Mouse (Mus musculus) layer of hippocampus, adult 8-10 months (tissue): Measurements from ENCODE around the gene Serpina3a. TPM values are rescaled to one million over a fixed set of nuclear protein-coding genes. Genes with fewer than 3 reads are reported as not detected.
"Not testable (repeated sequence)": the region's sequence is repeated elsewhere in the genome, so short reads cannot be mapped to it uniquely, and the experiment has no call there.

Source experiments
- DNase-seq, 2 experiments: peaks; one replicate each; pipeline ENCODE4 v3.0.0; 2022; ENCODE audit warnings: low spot score in 2 of 2
- total RNA-seq, 4 experiments: library from RNA; stranded (reverse); gene quantifications; 2 replicates each; pipeline ENCODE4 v1.2.4; 2022

The Serpina3a gene
- not detected for total RNA-seq

DNA sequence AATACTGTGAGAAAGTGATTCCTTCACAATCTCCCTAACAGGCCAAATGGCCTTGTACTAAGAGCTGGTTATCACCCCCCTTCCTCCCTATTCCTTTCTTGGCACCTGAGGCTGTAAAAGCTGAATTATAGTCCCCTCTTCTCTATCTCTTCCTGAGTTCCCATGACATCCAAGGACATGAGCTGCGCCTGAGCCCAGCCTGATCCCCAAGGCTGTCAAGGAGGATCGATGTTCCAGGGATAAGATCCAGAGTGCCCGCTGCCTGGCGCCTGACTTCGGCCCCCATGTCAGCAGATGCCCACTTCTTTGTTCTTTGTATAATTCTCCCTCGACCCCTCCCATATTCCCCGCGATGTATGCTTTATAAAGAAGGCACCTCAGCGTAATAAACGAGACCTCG is at the start of gene Serpina3a:
Serpina3a (plus strand) TSS at position 392 of the 400 bp plus-strand sequence.
- DNase-seq, result not testable (repeated sequence)

DNA sequence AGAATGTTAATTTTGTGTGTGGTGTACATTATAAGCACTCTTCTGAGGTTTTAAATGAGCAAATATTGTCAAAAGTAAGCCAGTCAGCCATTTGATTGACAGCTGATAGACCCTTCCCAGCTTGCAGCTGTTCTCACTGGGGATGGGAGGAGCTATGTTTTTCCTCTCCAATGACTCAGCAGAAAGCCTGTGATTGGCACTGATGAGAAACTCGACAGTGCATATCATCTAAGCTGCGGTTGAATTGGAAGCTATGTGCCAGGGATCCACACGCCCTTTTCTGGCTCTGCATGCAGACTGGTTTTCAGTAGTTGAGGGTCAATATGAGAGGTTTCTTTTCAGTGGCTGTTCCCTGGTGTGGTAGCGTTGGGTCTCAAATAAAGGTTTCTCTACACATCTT is 48.0 kb upstream of the Serpina3a start:
- DNase-seq, result peak in 1 of 2 experiments; percentile 15

DNA sequence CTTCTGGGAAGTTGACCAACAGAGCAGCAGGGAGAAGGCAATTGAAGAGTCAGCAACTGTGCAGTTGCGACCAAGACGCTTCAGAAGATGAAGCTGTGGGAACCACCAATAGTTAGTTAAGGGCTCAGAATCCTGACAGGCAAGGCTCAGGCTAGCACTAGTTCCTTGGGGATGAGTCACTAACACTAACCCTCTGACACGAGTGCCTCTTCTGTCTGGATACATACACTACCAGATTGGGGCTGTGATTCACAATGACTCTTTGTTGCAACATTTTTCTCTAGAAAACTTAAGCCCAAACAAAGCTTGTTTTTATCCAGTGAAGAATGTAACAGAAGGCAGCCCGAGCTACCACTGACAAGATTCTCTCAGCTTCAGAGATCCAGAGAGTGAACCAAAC is 47.5 kb upstream of the Serpina3a start:
- no peak for DNase-seq

DNA sequence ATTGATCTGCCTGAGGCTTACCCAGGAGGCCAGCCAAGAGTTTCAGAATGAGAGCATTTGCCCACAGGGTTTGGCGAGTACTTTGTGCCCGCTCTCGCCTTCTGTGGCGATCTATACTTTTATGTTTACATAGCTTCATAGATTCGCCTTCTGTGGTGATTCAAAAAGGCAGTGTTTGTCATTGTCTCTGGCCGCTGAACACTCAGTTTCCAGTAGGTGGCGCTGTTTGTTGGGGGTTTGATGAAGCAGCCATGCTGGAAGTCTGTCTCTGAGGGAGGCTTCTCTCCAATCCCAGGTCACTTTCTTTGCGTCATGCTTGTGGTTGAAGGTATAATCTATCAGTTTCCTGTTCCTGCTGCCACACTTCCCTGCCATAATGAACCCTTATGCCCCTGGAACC is 46.3 kb upstream of the Serpina3a start:
- peak in 1 of 2 experiments; percentile 54 for DNase-seq

DNA sequence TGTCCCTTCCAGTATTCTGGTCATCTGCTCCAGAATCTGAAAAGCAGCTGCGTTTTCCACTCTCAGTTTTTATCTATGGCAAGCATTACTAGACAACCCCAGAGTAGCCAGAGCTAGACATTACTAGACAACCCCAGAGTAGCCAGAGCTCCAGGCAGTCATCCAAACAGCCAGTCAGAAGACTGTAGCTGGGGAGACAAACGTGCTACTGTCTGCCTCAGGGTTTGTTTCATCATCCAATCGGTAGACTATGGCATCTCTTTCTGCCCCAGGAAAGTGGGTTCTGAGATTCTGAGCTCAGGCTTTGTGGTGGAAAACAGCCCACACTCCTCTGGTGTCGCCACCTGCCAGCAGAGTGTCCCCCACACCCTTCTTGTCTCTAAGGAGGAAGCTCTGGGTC is 45.0 kb upstream of the Serpina3a start:
- peak; percentile 69 to 75 for DNase-seq

DNA sequence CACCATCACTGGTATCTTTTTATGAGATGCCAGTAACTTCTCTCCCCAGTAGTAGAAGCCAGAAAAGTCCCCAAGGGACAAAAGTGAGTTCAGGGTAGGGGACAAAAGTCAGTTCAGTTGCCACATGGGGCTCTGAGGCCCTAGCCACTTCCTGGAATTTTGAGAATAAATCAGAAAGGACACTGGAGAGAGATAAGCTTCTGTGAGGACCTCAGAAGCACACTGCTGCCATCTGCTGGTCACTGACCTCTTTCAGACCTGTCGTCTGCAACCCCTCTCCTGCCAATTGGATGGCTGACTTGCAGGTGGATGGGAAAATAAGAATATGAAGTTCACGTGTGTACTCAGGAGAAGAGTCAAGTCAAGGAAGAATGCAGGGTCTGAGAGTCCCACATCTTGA is 42.9 kb upstream of the Serpina3a start:
- DNase-seq, result peak; percentile 66 to 86

DNA sequence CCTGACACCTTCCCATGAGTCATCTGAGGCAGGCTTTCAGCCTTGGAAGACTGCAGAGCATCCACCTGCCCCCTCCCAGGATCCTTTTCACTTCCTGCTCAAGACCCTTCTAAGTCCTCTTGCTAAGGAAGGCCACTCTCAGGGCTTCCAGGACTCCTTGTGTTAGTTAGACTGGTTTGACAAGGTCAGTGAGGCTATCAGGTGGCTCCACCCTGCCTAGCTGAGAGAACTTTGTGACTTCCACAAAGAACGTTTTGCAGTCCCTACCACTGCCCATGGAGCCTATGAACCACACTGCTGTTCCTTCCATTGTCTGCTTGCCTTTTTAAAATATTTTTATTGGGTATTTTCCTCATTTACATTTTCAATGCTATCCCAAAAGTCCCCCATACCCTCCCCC is 40.8 kb upstream of the Serpina3a start:
- DNase-seq, result no peak

DNA sequence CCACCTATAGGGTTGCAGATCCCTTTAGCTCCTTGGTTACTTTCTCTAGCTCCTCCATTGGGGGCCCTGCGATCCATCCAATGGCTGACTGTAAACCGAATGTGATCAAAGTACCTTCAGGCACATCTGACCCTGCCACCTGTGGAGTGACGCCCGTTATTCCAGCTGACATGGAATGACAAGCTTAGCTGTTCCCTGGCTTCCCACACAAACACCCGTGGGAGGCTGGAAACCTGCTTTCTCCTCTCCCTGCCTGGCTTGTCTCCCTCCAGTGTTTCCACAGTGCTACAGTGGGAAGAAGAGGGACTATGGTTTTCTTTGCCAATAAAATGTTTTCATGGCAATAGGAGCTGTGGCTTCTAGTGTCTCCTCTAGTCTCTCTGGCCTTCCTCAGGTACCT is 40.2 kb upstream of the Serpina3a start:
- DNase-seq, result peak; percentile 48 to 53

DNA sequence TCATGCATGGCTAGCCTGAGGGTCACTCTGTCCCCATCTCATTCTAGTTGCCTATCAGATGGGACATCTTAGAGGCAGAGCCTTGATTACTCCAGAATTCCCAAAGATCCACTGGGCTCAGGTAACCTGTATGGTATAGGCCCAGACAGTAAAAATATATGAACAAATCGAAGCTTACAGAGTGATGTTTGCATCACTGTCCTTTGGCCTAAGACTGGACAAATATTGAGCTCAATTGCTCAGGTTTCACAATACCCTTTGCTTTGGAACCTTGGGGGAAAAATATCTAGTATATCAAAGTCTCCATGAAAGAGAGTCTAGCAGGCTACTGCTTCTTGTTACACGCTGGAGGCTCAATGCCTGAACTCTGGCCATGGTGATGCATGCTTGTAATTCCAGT is 22.4 kb upstream of the Serpina3a start:
- DNase-seq, result no peak

DNA sequence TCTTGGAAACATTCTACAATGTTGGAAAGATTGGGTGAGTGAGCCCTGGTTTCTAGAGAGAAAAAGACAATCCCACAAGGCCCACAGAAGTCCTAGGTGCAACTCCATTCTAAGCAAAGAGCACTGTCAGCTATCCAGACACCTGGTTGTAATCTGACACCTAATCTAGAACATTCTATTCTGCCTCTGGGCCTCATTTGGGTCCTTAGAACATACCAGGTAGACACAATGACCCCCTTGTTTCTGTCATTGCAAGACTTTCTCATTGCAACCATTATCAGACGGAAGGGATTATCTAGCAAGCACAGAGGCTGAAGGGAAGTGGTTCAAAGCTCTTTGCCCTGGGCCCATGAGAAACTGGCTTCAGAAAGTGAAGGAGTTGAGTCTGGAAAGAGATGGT is 21.2 kb upstream of the Serpina3a start:
- DNase-seq, result no peak

DNA sequence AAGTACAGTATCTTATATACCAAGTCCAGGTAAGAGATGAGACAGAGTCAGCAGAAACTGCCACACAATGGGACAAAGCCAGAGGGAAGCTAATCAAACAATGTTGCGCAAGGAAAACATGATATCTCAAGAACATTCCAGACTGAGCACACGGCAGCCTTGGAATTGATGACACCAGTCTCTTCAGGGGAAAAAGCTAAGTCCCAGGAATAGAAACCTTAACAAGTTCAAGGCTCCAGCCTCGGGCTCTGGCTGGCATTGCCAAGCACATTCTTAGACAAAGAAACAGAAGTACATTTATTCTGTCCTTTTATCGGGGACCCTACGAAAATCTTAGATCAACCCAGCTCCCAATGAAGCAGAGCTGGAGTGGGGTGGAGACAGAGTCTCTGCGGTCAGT is 11.8 kb upstream of the Serpina3a start, which contains the start of gene Serpina5:
Serpina5 (plus strand) TSS at position 346 of the 400 bp plus-strand sequence.
- DNase-seq, result no peak

DNA sequence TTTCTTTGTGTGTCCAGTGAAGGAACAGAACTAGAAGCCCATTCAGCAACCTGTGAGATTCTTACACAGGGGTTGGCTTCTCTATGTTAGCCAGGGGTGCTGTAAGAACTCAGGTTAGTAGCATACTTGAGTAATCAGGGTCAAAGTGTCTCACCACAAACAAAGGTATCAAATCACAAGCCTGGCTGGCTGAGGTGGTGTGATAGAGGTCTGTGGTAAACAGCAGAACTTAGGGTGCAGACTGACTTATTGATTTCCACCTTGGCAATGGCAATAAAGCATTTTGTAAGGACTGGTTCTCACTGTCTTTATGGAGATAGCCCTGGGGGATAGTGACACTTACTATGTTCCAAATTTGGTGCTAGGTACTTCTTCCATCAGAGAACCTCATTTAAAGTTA is 6.7 kb upstream of the Serpina3a start:
- DNase-seq, result no peak

DNA sequence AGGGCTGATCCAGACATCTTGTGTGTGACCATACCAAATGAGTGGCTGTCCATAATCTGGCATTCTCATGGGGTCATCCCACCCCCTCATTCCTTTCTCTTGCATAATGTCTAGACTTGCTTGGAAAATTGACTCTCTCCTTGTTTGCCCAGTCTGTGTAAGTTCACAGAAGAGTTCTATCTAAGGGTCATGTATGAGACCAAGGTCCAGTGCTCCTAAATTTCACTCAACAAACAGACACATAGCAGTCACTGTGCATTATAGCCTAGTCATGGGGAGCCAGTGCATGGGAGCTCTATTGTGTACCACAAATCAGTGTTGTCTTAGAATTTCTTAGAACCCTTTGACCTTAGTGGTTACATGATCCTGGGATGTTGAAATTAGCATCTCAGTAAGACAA is 5.6 kb upstream of the Serpina3a start:
- no peak for DNase-seq

DNA sequence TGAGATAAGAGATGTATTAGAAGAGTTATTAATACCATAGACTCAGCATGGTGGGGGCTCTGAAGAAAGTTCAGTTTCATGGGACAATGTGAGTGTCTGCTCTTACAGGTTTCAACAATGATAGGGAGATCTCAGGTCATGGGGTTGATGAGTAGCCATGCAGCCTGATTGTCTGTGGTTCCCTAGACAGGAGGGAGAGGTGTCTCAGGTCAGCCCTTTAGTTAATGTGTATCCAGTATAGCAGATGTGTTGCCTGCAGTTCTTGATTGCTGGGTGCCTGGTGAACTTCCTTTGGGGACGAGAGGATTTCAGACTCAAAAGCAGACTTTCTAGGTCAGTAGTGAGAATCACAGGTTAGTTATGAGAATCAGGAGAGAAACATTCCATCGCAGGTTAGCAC is 4.0 kb upstream of the Serpina3a start:
- DNase-seq, result no peak

DNA sequence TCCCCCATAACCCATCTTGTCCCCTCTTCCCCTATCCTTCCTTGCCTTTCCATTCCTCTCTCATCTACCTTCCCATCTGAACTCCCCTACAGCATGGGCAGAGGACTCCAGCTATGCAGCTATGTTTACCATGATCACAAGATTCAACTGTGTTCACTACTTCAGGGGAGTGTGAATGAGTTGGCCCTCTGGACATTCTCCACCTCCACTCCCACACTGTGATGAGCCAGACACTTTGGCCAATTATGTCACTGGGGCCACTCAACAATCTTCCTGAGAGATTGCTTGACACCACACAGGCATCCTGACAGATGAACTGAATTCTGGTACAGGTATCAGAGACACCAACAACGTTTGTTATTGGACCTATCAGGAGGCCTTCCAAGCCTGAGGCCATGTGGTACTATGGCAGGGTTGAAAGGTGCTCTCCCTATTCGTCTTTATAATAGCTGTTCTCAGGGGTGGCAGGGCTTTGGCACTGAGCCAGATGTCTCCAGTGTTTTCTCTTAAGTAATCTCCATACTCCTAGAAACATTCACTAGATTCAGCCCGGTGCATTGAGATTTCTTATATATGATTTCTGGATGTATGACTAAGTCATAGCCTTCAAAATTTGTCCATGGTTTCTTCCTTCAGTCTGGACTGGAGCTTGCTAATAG is 2.5 kb downstream of the Serpina3a start:
- DNase-seq, result no peak

DNA sequence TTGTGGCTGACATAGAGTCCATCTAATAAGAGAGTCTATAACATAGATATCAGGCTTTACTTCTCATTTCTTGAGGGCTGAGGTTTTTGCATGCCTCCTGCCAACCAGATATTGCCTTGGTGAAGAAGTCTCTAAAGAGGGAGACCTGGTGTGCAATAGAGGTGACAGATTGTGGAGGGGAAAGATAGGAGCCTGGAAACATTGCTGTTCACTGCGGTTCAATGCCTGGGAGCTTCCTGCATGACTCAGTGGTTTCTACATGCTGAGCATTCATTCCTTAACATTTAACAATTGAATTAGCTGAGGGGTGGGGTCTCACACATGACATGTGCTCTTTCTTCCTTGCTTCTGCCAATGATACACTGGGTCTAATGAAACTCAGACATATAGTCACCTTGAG is 10.6 kb downstream of the Serpina3a start:
- DNase-seq, result no peak

DNA sequence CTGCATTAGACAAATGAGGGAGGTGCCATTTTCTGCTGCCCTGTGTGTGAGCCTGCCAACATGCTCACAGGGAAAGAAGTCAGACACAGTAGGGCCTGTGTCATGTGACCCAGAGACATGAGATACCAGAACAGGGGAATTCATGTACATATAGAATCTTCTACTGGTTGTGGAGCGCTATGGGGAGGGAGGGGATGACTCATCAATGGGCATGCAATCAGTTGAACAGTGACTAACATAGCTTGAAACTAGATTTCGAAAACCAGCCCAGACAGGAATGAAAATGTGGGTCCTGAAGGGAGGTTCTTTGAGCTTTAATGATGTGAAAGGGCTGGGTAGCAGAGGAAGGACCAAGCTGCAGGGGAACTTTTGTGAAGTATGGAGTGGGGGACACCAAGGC is 11.5 kb downstream of the Serpina3a start:
- no peak for DNase-seq

DNA sequence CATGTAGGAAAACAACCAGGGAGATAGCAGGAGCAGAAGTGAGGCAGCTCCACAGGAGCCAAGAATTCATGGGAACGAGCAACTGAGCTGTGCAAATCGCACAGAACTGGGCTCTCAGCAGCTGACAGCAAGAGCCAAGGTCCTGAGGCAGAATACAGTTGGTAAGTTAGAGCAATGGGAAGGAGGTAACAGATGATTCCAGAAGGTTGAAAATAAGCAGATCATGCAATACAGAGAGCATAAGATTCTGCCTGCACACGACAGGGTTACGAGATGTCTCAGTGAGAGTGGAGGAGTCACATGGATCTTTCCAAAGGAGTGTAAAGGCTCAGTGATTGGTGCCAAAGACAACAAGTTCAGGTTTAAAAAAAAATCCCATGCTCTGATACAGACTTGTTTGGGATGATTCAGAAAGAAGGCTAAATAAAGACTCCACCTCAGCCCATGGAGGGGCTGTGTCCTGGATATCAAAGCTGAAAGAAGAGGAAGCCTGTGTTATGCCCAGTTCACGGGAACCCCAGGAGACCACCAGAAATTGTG is 12.6 kb downstream of the Serpina3a start:
- no peak for DNase-seq

DNA sequence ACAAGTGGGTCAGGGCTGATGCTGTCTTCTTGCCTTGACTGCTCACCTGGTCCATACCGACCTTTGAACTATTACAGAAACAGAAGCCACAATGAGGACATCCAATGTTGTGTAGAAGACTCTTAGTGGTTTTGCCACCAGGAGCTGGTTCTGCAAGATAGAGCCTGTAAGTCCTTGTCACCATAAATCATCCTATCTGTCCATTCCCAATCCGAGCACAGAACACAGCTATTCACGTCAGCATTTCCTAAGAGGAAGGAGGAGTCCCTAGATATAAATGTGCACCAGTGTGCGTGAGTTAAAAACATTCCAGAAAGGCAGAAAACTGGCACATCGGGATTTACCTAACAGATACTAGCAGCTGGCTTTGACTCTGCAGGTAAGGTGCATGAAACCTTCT is 15.2 kb downstream of the Serpina3a start, which contains the start of gene Serpina3b:
Serpina3b (plus strand) TSS at position 301 of the 400 bp plus-strand sequence.
- DNase-seq, result no peak

DNA sequence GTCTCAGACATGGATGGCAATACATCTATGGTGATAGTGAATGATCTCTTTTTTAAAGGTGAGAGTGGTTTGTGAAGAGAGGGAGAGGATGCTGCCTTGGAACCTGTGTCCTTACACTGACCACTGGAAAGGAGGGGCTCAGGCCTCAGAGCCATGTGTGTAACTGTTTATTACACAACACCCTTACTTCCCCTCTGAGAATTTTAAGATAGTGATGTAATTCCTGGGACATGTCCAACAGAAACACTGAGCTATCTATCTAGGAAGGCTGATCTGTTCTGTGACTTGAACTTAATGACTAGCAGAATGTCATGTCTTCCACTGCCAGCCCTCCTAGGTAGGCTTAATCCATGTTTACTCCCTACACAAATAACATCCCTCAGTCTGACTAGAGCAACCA is 18.5 kb downstream of the Serpina3a start:
- DNase-seq, result no peak

DNA sequence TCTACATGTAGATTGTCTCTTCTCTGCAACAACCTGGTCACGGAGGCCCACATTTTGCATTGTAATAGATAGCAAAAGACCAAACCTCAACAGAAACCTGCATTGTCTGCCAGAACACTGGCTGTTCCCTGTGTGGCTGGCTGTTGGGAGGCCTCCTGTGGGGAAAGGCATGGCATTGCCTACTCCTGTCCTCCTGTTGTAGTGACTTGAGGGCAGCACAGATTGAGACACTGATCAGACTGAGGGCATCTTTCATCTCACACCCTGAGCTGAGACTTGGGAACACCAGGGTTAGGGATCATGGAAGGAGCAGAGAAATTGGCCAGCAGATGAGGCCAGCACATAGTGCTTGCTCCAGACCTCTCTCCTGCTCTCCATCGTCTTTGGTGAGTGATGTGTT is 25.7 kb downstream of the Serpina3a start:
- DNase-seq, result no peak

DNA sequence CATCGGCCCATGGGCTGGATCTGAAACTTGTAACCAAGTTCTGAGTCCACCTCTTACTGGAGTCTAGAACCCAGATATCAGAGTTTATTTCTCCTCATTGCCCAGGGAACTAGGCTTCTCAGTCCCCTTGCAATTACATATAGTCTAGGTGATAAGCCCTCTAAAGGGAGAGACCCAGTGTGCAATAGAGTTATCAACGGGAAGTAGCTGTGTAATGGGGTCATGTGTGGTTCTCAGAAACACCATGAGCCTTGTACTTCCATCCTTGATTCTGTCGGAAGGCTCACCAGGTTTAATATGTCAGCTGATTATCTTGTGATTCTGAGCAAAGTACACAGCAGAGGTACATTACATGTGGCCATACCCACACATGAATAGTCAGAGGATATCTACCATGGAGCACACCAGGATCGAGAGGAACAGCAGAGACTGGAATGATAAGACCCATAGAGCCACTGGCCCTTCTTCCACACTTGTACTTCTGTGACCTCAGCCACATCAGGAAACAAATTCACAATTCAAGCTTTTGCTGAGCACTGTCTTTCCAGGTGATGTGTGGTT is 28.1 kb downstream of the Serpina3a start:
- DNase-seq, result no peak

DNA sequence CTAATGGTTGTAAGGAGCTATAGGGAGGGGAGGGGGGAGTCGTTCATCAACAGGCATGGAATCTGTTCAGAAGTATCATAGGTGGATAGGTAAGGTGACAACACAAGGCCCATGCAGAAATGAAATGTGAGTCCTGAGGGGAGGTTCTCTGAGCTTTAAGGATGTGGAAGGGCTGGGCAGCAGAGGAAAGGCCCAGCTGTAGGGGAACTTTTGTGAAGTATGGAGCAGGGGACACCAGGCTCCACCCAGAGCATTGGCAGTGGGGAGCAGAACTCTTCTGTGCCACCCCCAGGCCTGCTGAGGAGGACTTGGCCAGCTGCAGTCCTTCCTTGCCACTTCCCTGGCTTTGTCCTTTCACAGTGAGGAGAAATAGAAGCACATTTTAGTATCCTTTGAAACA is 29.0 kb downstream of the Serpina3a start:
- DNase-seq, result no peak
